Mouse (Mus musculus): ENCODE measurements around the gene Akap13.

Gene Akap13

DNA sequence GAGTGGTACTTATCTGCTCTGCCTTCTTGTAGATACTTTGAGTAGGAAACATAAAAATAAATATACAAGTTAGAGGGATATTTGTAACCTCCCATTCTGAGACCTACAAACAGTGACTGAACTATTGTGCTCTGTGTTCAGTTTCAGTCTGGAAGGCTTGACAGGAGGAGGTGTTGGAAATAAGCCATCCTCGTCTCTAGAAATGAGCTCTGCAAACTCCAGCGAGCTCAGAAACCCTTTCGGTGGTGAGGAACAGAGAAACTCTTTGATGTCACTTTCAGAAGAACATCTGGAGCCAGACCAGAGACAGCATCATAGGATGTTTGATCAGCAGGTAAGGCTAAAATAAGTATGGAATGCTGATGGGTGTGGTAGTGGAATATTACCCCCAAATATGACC is 229.6 kb downstream of the Akap13 start:
- DNase-seq: no peak

GRCm38 (mm10) chr7:75686046-75686826 is 230.9 kb downstream of the Akap13 start:
- no peak for DNase-seq

GRCm38 (mm10) chr7:75686827-75687164 is 231.5 kb downstream of the Akap13 start:
- DNase-seq: no peak

- no peak for DNase-seq
Measured at GRCm38 (mm10) chr7:75688144-75688543, 232.8 kb downstream of the Akap13 start.

DNA sequence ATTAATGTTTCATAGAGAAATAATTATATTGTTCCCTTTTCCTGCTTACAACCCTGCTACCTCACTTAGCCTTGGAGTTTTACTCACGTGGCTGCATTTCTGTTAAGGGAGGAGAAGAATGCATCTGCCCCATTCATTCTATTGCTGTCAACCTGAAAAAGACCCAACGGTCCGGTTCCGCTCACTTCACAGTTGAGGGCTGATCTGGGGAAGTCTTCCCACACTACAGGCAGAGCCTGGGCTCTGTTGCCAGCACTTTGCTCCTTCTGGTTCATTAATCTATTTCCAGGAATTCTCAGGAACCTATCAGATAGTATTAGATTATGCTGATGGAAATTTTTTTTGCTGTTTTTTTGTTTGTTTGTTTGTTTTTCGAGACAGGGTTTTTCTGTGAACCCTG is 239.4 kb downstream of the Akap13 start:
- no peak for DNase-seq

GRCm38 (mm10) chr7:75699836-75700235 is 244.5 kb downstream of the Akap13 start:
- DNase-seq: no peak

DNA sequence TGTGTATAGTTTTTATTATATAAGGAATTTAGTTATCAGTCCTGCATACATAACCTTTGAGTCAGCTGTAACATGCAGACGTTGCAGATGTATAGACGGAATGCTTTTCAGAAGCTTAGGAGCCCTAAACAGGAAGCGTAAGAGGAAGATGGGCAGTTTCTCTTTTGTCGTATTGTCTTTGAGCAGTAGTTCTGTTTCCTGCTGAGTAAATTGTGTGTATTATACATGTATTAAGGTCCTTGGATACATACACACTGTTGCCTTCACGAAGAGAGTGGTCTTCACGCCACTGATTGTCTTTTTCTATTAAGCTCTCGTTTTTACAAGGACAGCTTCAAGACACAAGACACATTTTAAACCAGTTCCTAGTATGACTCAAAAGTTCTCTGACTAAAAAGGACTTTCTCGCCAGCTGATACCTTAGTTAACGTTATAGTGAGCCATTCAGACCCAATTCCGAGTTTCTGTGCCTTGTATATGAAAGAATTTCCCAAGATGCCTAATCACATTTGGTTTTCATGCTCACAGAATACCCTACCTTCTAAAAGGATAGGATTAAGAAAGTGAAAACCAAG is 245.5 kb downstream of the Akap13 start:
- no peak for DNase-seq

DNA sequence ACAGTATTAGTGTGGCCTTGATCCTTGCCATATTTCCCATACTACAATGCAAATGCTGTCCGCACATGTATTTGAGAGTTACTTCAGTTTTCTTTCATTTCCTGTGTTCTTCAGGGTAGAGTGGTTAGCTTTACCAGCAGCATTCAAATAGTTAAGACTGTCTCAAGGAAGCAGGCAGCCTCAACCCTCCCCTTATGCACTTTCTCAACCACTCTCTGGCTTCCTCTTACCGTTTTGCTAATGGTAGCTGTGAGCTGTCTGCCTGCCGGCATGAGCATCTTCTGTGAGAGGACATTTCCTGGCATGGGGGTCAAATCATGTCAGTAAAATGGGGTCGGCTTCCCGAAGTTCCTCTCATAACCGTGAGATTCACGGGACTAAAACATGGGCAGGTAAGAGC is 246.4 kb downstream of the Akap13 start:
- no peak for DNase-seq

DNA sequence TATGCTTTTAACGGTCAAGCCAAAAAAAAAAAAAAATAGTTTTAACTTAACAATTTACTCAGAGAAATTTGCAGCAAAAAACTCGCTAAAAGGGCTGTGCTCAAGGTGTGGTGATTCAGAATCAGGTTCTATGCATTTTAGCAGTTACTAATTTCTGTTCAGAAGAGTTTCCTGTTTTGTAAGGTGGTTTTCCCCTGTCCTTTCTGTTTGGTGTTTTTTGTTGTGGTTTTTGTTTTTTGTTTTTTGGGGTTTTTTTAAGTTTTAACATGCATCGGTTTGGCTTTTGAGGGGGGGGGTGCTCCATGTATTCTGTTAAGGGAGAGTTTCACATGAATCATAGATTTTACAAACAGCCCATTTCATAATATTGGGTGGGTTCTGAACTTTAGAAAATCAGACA is 247.0 kb downstream of the Akap13 start:
- DNase-seq: no peak

GRCm38 (mm10) chr7:75702966-75703645 is 247.8 kb downstream of the Akap13 start:
- DNase-seq: no peak

DNA sequence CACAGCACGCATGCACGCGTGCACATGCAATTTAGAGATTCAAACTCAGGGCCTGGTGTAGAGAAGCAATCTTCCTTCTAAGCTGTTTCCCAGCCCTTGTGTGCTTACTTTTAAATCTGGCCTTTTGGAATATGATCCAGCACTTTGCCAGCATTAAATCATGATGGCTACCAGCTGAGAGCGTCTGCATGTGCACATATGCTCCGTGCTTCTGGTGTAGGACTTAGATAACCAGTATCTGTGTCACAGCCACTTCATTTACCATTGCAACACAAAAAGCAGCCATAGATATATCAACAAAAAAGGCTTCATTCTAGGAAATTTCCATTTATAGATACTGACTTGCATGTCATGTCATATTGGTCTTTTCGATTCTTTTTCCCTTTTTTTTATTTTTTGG is 249.5 kb downstream of the Akap13 start:
- DNase-seq: no peak

DNA sequence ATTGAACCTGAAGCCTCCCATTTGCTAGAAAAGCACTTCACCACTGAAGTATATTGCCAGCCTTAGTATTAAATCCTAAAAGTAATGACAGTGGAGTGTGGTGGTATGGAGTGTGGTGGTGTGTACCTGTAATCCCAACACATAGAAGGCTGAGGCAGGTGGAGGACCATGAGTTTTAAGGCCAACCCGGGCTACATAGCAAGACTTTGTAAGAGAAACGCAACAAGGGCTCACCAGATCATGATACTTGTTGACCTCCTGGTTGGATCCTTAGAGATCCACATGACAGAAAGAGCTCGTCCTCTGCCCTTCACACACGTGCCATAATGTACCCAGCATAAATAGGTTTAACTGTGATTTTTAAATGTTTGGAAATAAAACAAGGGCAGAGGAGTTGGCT is 254.6 kb downstream of the Akap13 start:
- DNase-seq: no peak

GRCm38 (mm10) chr7:75710920-75711319 is 255.6 kb downstream of the Akap13 start:
- no peak for DNase-seq

DNA sequence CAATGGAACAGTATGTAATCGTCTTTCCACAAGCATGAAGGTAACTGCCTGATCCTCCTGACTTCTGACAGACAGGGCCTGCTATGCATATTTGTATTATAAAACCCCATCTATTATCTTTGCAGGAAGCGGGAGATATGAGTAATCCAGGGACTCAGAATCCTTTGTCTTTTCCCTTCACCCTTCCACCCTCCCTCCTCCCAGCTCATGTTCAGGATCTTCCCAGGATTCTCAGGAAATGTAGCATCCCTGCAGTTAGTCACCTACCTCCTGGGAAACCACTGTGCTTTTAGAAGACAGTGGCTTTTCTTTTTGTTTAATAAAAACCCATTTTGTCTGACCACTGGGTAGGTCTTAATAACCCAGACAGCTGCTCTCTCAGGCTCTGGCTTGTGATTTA is 256.1 kb downstream of the Akap13 start:
- DNase-seq: no peak

DNA sequence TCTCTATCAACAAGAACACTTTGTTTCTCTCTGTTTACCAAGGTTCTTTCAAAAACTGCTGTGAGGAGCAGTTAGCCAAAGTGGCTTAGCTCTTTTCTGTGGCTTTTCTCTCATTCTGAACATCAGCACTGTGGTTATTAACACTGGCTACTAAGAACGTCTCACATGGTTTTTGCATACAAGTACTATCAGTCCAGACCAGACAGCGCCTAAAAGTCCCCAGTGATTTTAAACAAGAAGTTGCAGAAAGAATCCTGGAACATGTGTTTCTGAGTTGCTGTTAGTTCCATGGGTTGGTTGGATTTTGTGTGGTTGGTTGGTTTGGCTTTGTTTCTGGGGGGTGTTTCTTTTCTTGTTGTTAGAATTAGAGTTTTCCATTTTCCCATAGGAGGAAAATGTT is 257.5 kb downstream of the Akap13 start:
- DNase-seq: no peak

GRCm38 (mm10) chr7:75713959-75714358 is 258.6 kb downstream of the Akap13 start:
- no peak for DNase-seq

GRCm38 (mm10) chr7:75715026-75715425 is 259.7 kb downstream of the Akap13 start:
- DNase-seq: no peak

DNA sequence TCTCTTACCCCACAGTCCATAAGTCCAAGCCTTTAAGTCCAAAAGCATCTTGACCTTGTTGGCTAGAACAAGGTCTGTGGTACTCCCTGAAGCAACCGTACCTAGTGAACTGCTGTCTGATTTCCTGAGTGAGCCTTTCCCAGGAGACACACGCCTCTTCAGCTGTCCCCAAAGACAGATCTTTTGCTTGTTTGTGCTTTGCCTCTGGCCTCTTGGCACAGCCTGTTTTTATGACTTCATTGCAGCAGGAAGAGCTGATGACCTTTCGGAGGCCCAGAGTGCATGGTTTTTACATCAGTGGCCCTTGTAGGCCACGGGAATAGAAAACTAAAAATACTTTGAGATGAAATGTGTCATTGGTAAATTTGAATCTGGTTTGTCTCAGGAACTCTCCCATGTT is 260.6 kb downstream of the Akap13 start:
- DNase-seq: no peak

- DNase-seq: no peak
Measured at GRCm38 (mm10) chr7:75717349-75717748, 262.0 kb downstream of the Akap13 start.

- no peak for DNase-seq
Measured at GRCm38 (mm10) chr7:75721302-75721701, 266.0 kb downstream of the Akap13 start.

DNA sequence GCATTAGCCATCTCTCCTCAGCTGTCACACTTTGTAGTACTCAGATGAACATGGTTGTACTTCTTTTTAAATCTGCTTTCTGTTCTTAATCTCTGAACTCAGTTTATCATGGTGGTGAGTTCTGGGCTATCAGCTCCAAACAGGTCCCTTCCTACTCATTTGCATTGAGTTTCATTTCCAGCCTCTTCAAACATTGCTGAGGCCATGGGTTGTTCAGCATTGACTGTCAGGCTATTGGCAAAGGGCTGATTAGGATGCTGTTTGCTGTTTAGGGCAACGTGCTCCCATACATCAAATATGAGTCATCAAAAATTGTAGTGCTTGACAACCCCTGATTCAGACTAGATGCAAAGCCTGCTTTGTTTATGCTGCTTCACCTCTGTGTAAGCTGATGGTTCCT is 268.7 kb downstream of the Akap13 start:
- DNase-seq: no peak

DNA sequence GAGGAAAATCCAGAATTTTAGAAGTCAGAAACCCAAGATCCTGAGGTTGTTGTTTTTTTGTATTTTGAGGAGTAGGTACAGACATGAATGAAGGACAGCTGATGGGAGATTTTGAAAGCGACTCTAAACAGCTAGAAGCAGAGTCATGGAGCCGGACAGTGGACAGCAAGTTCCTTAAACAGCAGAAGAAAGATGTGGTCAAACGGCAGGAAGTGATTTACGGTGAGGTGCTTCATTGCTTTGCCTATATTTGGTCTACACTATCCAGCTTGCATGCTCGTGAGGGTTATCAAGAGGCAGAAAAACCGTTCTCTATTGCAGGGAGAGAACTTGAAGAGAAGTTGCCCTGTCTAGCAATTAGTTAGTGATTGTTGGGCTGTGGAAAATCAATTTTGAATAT is 270.6 kb downstream of the Akap13 start:
- no peak for DNase-seq

- no peak for DNase-seq
Measured at GRCm38 (mm10) chr7:75726867-75727266, 271.5 kb downstream of the Akap13 start.

DNA sequence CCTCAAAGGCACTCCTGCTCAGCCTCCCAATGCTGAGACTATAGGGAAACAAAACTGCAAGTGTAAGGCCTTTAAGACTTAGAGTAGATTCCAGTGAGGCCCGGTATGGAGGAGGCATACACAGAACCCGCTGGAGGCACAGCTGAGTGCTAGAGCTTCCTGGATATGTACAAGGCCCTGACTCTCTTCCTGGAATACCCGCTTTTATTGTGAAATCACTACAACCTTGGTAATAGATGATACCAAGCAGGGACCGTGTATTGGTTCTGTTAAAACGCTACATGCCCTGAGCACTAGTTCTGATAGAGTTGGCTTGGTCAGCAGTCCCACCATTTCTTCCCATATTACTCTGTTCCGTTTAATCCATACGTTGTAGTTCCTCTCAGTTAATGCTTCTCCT is 274.3 kb downstream of the Akap13 start:
- DNase-seq: no peak

All from cerebellum, postnatal 36 days (tissue).